Mouse (Mus musculus) layer of hippocampus, postnatal 10 days (tissue): ENCODE results near the gene Olfr472. TPM values are rescaled to one million over a fixed set of nuclear protein-coding genes. Genes with fewer than 3 reads are reported as not detected.
"Not testable (repeated sequence)": the region's sequence is repeated elsewhere in the genome, so short reads cannot be mapped to it uniquely, and the experiment has no call there.

Experiments used
- DNase-seq, 2 experiments: peaks; one replicate each; pipeline ENCODE4 v3.0.0; 2021; ENCODE audit warnings: low spot score in 2 of 2
- long read RNA-seq: library from polyadenylated mRNA; stranded (forward); transcript quantifications from one replicate; pipeline ENCODE4 v2.0.0, GENCODE M21; 2023
- total RNA-seq, 2 experiments: library from RNA; stranded (reverse); gene quantifications; 2 replicates each; pipeline ENCODE4 v1.2.3; 2021

Olfr472 gene
- not detected for total RNA-seq
- long read RNA-seq = 0 reads

- no peak for DNase-seq
Observed at GRCm38 (mm10) chr7:107897602-107898001, at the start of gene Olfr472. Olfr472 (plus strand) TSS chr7:107897902.

GRCm38 (mm10) chr7:107930146-107930545 lies 32.4 kb downstream of the Olfr472 start, which contains the start of gene Olfr473:
Olfr473 (plus strand) TSS chr7:107930446.
- DNase-seq = no peak

GRCm38 (mm10) chr7:107952539-107952938 lies 54.8 kb downstream of the Olfr472 start:
- DNase-seq = not testable (repeated sequence)

- DNase-seq = no peak
Observed at GRCm38 (mm10) chr7:107954343-107954742, 56.6 kb downstream of the Olfr472 start, which contains the start of gene Olfr474. Olfr474 (plus strand) TSS chr7:107954643.

Other genes with a start within 250 kb of the Olfr472 start
- under 1 TPM in 1 of 2 experiments, not detected in 1; 0.30 TPM for gene Cyb5r2, start 139.9 kb upstream of the Olfr472 start, total RNA-seq
- not detected for gene Ovch2, start 96.7 kb upstream of the Olfr472 start, total RNA-seq
- not detected for gene Olfr467, start 85.6 kb upstream of the Olfr472 start, total RNA-seq
- not detected for gene Olfr469, start 72.4 kb upstream of the Olfr472 start, total RNA-seq
- not detected for gene Olfr470, start 50.4 kb upstream of the Olfr472 start, total RNA-seq
- not detected for gene Olfr473, start 32.5 kb downstream of the Olfr472 start, total RNA-seq
- gene Olfr474, start 56.7 kb downstream of the Olfr472 start, total RNA-seq = not detected
- gene Olfr476, start 66.9 kb downstream of the Olfr472 start, total RNA-seq = not detected
- not detected for gene Olfr477, start 88.8 kb downstream of the Olfr472 start, total RNA-seq
- not detected for gene Olfr478, start 136.1 kb downstream of the Olfr472 start, total RNA-seq
- not detected for gene Olfr479, start 152.8 kb downstream of the Olfr472 start, total RNA-seq
- not detected for gene Olfr480, start 169.4 kb downstream of the Olfr472 start, total RNA-seq
- gene Olfr481, start 182.0 kb downstream of the Olfr472 start, total RNA-seq = not detected
- 1 to 10 TPM; 1.8 to 2.2 TPM for gene Olfr482, start 199.7 kb downstream of the Olfr472 start, total RNA-seq
- not detected for gene Olfr483, start 202.9 kb downstream of the Olfr472 start, total RNA-seq
- not detected for gene Olfr484, start 229.5 kb downstream of the Olfr472 start, total RNA-seq